Mouse (Mus musculus): ENCODE data around the gene Alkbh4.

DNA sequence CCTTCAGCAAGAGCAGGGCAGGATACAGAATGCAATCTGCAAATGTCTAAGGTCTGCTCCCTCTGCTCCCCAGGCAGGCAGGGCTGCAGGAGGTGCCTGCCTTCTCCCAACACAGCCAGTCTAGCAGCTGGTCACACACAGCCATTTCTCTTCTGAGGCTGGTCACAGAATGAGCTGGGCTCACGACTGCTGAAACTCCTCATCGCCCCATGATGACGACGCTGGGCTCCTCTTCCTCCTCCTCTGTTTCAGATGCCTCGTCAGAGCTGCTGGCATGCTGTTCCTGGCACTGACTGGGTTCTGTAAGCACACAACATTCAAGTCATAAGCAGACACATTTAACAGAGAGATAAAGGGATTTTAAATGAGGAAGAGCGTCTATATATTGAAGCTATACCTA lies 45.3 kb downstream of the Alkbh4 start:
- TF ChIP-seq POLR2A (IDR thresholded peaks at IDR 0.05; ENCODE audit: extremely low read depth, insufficient read depth, low read length) (no peak), CTCF (IDR thresholded peaks at IDR 0.05; ENCODE audit: low read depth, low read length) (no peak)
